Mouse (Mus musculus) brain, embryonic 14.5 days (tissue): Measurements from ENCODE around the gene Lrrc1. TPM values are rescaled to one million over a fixed set of nuclear protein-coding genes. Genes with fewer than 3 reads are reported as not detected.

Experiments
- DNase-seq: peaks from one replicate; pipeline ENCODE4 v3.0.0-alpha.2; 2011; ENCODE audit warnings: low read depth
- CTCF ChIP-seq: fragments of 200-500 bp; IDR thresholded peaks from 2 replicates; pipeline ENCODE4 v1.5.1; 2012; ENCODE audit warnings: inconsistent platforms, mild to moderate bottlenecking, moderate library complexity, borderline replicate concordance; ENCODE audit not compliant: insufficient read depth, insufficient read length; ENCODE audit errors: extremely low read depth
- POLR2A ChIP-seq: fragments of 200-500 bp; IDR thresholded peaks from 2 replicates; pipeline ENCODE4 v1.6.1; 2012; ENCODE audit warnings: mild to moderate bottlenecking, inconsistent platforms, borderline replicate concordance; ENCODE audit not compliant: poor library complexity, insufficient read depth, insufficient read length, severe bottlenecking; ENCODE audit errors: extremely low read depth
- polyA plus RNA-seq: library from polyadenylated mRNA; depleted of rRNA; stranded (reverse); fragments of >200 nt; gene quantifications from 2 replicates; pipeline ENCODE4 v1.2.3, GENCODE M21; 2012; rRNA removed

Gene Lrrc1
- polyA plus RNA-seq, 1 experiment = 17.8 TPM

DNA sequence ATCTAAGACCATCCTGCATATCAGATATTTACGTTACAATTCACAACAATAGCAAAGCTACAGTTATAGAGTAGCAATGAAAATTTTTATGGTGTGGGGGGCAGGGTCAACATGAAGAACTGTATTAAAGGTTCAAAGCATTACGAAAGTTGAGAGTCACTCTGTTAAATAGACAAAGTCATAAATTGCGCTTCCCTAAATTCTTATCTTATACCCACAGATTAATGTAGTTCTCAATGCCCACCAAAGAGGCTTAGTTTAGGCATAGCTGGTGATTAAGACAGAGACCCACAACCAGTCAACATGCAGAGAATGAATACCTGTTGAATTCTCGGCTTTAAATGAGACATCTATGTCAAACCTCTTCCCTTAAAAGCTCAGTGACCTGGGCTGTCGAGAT, 144.9 kb downstream of the Lrrc1 start:
- TF ChIP-seq CTCF (no peak), POLR2A (no peak)
- no peak for DNase-seq

DNA sequence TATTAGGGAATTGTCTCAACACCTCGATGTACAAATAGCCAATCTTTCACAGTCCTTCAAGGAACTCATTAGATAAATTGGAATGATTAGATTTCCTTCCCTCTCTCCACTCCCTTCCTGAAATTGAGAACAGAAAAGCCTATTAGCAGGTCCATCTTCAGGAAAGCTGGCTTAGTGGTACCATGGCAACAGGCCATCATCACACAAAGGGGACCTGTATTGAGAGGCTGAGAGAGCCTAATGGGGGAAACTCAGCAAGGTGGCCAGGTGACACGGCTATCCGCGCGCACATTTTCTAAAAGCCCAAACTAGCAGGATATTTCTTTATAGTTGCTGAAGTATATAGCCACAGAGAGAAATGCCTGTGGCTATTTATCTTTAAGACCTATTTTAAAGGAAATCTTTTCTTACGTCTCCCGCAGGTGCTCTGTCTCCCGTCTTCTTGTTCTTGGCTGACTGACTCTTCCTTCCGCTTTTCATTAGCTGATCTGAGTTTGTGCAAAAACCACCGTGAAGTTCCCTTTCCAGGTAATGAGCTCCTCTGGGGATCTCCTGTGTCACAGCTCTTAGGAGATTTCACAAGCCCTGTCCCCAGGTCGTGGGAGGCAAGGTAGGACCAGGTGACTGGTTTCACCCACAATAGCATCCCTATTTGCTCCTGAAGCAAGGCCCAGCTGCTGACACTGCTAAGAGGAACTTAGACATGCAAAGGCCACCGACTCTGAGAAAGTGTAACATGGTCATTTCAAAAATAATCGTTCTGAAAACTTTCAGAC, 145.6 kb downstream of the Lrrc1 start:
- peak; percentile 85 for DNase-seq
- TF ChIP-seq POLR2A = no peak
- TF ChIP-seq CTCF = no peak

DNA sequence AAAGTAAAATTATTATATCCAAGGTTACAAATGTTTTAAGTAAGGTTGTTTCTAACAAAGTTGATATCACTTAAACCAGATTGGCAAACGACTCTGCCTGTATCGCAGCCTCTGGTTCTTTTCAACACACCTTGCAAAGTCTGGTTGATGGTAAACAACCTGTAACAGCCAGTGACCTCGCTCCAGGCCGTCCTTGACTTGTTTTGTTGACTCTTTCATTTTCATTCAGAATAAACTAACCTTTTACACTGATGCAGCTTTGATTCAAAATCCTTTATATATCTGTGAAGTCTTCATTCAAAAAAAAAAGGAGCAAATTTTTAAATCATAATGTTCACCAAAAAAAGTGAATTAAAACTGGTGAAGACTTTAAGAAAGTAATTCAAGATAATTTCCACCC, 147.6 kb downstream of the Lrrc1 start:
- no peak for TF ChIP-seq POLR2A
- TF ChIP-seq CTCF = no peak
- no peak for DNase-seq

- TF ChIP-seq CTCF = no peak
- no peak for TF ChIP-seq POLR2A
- no peak for DNase-seq
Measured at GRCm38 (mm10) chr9:77391248-77391647, 153.4 kb downstream of the Lrrc1 start.

DNA sequence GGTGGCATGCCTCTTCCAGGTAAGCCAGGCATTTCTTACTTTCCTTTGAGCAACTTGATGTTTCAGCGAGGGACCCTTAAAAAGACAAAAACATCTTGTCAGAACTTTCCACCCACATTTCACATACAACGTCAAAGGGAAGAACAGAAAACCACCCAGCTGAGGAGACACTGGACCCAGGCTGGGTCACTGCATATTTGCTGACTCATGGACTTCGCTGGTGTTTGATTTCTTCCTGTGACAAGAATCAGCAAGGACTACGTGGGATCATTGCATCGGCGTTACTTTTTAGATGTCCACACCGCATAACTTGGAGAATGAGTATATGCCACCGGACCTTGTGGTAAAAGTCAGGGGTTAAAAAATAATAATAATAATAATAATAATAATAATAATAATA, 155.7 kb downstream of the Lrrc1 start:
- DNase-seq = no peak
- TF ChIP-seq POLR2A = no peak
- TF ChIP-seq CTCF = no peak

- DNase-seq = peak; percentile 74
- TF ChIP-seq POLR2A (no peak), CTCF (no peak)
Measured at GRCm38 (mm10) chr9:77386751-77387150, 157.9 kb downstream of the Lrrc1 start.

DNA sequence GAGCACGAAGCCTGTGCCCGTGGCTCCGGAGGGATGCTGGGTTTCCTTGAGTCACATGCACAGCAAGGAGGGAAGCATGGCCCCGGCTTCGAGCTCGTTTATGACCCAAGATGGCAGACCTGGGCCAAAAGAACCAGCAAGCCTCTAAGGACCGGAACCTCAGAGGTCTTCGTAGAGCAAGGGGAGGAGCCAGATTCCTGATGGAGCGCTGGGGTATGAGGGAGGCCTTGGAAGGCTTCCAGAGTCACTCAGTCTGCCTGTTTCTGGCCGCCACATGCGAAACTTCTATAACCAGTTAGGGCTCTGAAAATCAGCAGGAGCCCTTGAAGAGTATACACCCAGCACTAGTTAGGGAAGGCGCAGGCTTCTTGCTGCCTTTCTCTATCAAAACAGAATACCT, 159.1 kb downstream of the Lrrc1 start:
- no peak for DNase-seq
- no peak for TF ChIP-seq CTCF
- no peak for TF ChIP-seq POLR2A

DNA sequence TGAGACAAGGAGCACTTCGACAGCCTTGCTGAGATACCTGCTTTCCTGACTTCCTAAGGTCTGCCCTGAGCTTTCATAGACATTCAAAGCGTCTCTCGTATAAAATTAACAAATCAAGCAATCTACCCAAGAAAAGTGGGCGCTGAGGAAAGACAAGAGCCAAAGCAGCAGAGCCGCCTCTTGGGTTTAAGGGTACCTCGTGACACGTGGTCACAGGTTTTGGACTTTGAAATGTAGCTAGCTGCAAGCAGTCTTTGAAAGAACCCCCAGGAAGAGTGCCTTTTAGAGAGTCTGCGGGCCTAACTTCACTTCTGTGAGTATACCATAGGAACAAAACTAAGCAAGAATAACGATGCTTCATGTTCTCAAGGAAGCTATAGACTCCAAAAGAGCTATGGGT, 160.0 kb downstream of the Lrrc1 start:
- TF ChIP-seq CTCF (no peak), POLR2A (no peak)
- no peak for DNase-seq

DNA sequence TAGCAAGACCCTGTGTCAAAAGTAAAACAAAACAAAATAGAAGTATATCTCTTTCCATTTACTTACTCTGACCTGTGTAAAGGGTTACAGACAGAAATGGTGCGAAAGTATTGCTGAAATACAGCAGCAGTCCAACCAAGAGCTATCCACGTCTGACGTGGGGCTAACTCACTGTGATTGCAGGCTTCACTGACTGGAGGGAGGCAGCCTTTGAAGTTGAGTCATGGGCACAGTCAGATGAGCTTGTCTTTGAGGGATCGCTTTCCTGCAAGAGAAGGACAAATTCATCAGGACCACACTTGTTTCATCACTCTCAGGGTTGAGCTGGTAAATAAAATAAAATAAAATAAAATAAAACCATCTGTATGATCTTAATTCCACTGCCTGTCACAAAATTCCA, 160.7 kb downstream of the Lrrc1 start:
- no peak for DNase-seq
- TF ChIP-seq POLR2A = no peak
- no peak for TF ChIP-seq CTCF

DNA sequence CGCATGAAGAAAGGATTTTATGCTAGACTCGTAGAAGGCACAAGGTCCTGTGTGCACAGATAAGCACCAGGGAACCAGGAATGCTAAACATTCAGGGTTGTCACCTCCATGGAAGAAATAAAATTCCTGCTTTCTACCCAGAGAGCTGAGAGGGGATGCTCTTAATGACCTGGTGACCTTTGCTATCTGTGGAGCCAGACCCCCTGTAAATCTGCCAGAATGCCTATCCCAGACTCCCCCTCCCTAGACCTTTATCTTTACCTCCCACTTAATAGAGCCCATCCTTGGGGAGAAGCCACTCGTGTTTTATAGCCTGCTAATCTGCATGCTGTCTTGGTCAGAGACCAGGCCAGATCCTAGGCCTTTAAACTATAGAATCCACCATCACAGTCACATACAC, 162.2 kb downstream of the Lrrc1 start:
- no peak for DNase-seq
- no peak for TF ChIP-seq POLR2A
- no peak for TF ChIP-seq CTCF

- peak; percentile 69 for DNase-seq
- TF ChIP-seq CTCF (peak; percentile 94), POLR2A (no peak)
Measured at GRCm38 (mm10) chr9:77381565-77381964, 163.1 kb downstream of the Lrrc1 start.

Other genes starting within 250 kb of the Lrrc1 start
- gene Mlip, start 191.9 kb downstream of the Lrrc1 start, polyA plus RNA-seq = 1.4 and 1.8 TPM in 2 replicates
- 0.06 and 0.12 TPM in 2 replicates for gene Klhl31, start 91.6 kb upstream of the Lrrc1 start, polyA plus RNA-seq
- 26.2 and 27.0 TPM in 2 replicates for gene Gclc, start 209.7 kb upstream of the Lrrc1 start, polyA plus RNA-seq